Mouse (Mus musculus) bone marrow, adult 2 months (tissue): ENCODE results near the gene Gm128. TPM values are rescaled to one million over a fixed set of nuclear protein-coding genes. Genes with fewer than 3 reads are reported as not detected.
A peak's percentile ranks its signal among the peaks of the same experiment; 100 is the strongest.

Experiments used
- H3K27ac ChIP-seq: fragments of 200-500 bp; 2 replicates; pipeline ENCODE4 v1.5.1; 2012; ENCODE audit warnings: low read depth, mild to moderate bottlenecking, control low read depth, inconsistent platforms, low read length; ENCODE audit not compliant: control insufficient read depth, poor library complexity, insufficient read depth
- H3K4me1 ChIP-seq: fragments of 200-500 bp; 2 replicates; pipeline ENCODE4 v1.6.1; 2011; ENCODE audit warnings: low read length; ENCODE audit not compliant: control insufficient read depth, insufficient read depth
- H3K4me3 ChIP-seq: fragments of 200-500 bp; replicated peaks from 2 replicates; pipeline ENCODE3; 2011; ENCODE audit warnings: mild to moderate bottlenecking, low read depth, low read length, control low read depth; ENCODE audit not compliant: control insufficient read depth
- CTCF ChIP-seq: fragments of 200-500 bp; IDR thresholded peaks from 2 replicates; pipeline ENCODE4 v1.5.1; 2011; ENCODE audit warnings: low read length, control low read depth; ENCODE audit not compliant: control insufficient read depth, insufficient read depth
- POLR2A ChIP-seq: fragments of 200-500 bp; IDR thresholded peaks from 2 replicates; pipeline ENCODE4 v1.6.1; 2011; ENCODE audit warnings: low read depth, mild to moderate bottlenecking, control low read depth, low read length, borderline replicate concordance; ENCODE audit not compliant: control insufficient read depth
- WGBS: fragments of 180-500 bp; shearing (Covaris S2); methylation state at CpG from one replicate; pipeline ENCODE4 v1.1.7; 2018; 5-methylcytosine and 5-hydroxymethylcytosine counted together
- polyA plus RNA-seq: library from polyadenylated mRNA; stranded (reverse); fragments of >200 nt; gene quantifications from 2 replicates; pipeline ENCODE4 v1.2.4, GENCODE M21; 2011; ENCODE audit warnings: low replicate concordance; ENCODE audit not compliant: missing spikeins, insufficient read depth, insufficient read length

The Gm128 gene
- polyA plus RNA-seq, 1 experiment, result not detected

- H3K27ac ChIP-seq, result peak overlapping the region; percentile 99
- H3K4me3 ChIP-seq, result peak overlapping the region; percentile 91
- no peak for TF ChIP-seq POLR2A
- TF ChIP-seq CTCF, result peak; percentile 7; the same call in 1 of the 2 replicates
- WGBS, result 7% methylated on average over 8 of the region's 8 CpGs
- H3K4me1 ChIP-seq, result peaks cover 4% of the 10 kb centered on the region; the same call in 1 of the 2 replicates
Measured at GRCm38 (mm10) chr3:95230495-95231297, 10.7 kb downstream of the Gm128 start.

GRCm38 (mm10) chr3:95229781-95230494 is 11.5 kb downstream of the Gm128 start:
- TF ChIP-seq POLR2A (peak; percentile 46; the same call in 1 of the 2 replicates), CTCF (no peak)
- WGBS, result 1% methylated on average over 13 of the region's 13 CpGs
- Histone ChIP-seq H3K4me1 (peaks cover 4% of the 10 kb centered on the region; the same call in 1 of the 2 replicates), H3K27ac (peak overlapping the region; percentile 99), H3K4me3 (peak overlapping the region; percentile 91)

DNA sequence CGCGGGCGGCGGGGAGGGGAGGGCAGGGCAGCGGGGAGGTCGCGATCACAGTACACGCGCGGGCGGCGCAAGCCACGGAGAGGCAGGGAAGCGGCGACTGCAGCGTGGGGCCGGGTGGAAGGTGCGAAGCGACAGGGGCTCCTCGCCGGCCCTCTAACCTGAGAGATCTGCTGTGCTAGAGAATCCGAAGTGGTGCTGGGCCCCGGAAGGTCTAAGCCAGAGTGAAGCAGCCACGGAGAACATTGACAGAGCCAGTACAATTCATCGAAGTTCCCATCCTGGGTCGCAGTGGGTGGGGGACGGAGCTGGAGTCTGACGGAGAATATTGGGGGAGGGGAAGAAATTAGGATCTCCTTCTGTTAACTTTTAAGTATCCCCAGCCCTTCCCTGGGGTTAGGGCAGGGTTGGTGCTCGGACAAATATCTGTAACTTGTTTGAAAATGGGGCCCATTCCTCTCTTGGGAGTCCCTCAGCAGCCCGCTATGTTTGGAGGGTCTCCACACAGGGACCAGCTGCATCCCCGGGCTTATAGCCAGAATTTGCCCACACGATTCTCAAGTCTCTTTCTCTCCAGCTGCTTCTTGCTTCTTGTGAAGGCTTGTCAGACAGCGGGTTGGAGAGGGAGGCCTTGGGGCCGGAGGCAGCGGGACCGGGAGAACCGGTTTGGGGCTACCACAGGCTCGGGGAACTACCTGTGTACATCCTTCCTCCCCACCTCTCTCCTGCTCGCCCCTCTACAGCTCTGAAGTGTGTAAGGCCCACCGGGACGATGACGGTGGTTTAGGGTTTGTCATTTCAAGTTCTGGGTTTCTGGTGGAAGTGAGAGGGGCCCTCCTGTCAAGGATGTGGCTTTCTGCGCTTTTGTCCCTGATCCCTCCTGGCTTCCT is 12.3 kb downstream of the Gm128 start:
- TF ChIP-seq CTCF, result no peak; the same call in 1 of the 2 replicates
- peak; percentile 36; the same call in 1 of the 2 replicates for TF ChIP-seq POLR2A
- Histone ChIP-seq H3K4me3 (peak overlapping the region; percentile 91), H3K27ac (peak overlapping the region; percentile 95), H3K4me1 (peaks cover 4% of the 10 kb centered on the region; the same call in 1 of the 2 replicates)
- under 1% methylated on average over 43 of the region's 43 CpGs for WGBS

DNA sequence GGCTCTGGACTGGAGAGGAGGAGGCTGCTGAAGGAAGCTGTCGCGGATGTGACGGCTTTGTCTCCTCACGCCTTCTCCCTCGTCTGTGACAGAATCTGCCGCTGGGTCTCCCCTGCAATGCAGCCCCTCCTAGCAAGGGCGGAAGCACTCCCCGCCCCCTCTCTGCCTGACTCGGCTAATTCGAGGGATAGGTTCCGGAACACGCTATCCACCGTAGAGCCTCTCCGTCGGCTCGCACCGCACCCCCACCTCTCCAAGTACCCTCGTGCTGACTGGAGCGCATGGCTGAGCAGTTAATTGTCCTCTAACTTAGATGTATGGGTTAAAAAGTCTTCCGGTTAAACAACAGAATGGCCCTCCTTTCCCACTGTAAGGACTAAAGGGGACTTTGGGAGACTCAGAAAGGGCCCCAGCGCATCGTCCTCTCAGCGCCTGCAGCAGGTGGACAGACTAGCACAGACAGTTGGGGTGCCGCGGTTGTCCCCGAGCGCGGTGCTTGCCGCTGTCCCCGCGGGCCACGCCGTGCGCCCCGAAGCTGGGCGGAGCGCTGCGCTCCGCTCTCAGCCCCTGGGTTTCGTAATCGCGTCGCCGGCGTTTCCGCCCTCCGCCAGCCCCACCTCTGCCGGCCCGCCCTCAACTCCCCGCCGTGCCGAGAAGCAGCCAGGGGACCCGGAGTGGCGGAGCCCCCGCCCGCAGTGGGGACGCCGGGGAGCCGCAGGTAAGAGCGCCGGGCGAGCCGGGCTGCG is 13.1 kb downstream of the Gm128 start, which contains the start of gene Cdc42se1:
Cdc42se1 (plus strand) TSS at position 585 of the 746 bp plus-strand sequence.
- peak; percentile 89 for TF ChIP-seq POLR2A
- TF ChIP-seq CTCF, result no peak
- under 1% methylated on average over 64 of the region's 64 CpGs for WGBS
- Histone ChIP-seq H3K27ac (peak within 1 kb of the TSS; percentile 95), H3K4me3 (peak within 1 kb of the TSS; percentile 91), H3K4me1 (peaks cover 4% of the 10 kb centered on the region; the same call in 1 of the 2 replicates)

- no peak overlapping the region for H3K4me3 ChIP-seq
- TF ChIP-seq CTCF (no peak), POLR2A (no peak)
- no peak overlapping the region for H3K27ac ChIP-seq
- WGBS, result 31% methylated on average over 1 of the region's 1 CpGs
- peaks cover 4% of the 10 kb centered on the region; the same call in 1 of the 2 replicates for H3K4me1 ChIP-seq
Measured at GRCm38 (mm10) chr3:95227214-95227613, 14.2 kb downstream of the Gm128 start.

GRCm38 (mm10) chr3:95224295-95224694 is 17.1 kb downstream of the Gm128 start:
- Histone ChIP-seq H3K27ac (no peak overlapping the region), H3K4me1 (no peaks in the 10 kb centered on the region), H3K4me3 (no peak overlapping the region)
- 82% methylated on average over 6 of the region's 6 CpGs for WGBS
- no peak for TF ChIP-seq POLR2A
- TF ChIP-seq CTCF, result no peak

DNA sequence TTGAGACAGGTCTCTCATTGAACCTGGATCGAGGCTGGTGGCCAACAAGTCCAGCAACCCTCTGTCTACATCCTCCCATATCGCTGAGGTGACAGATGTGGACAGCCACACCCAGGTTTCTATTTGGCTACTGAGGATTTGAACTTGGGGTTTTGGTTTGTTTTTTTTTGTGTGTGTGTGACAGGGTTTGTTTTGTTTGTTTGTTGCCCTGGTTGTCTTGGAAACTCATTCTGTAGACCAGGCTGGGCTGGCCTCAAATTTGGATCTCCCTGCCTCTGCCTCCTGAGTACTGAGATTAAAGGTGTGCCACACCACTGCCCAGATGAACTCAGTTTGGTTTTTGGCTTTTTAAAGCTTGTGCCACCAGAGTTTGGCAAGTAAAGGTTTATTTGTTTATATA is 18.4 kb downstream of the Gm128 start:
- no peak overlapping the region for H3K4me3 ChIP-seq
- TF ChIP-seq CTCF, result no peak
- TF ChIP-seq POLR2A, result no peak
- no peak overlapping the region for H3K27ac ChIP-seq
- no peaks in the 10 kb centered on the region for H3K4me1 ChIP-seq
- 82% methylated on average over 2 of the region's 2 CpGs for WGBS
